Mouse (Mus musculus) embryonic fibroblast, embryonic 13.5 days (primary cell): Measurements from ENCODE around the gene Slx1b.

Experiments
- CTCF ChIP-seq: IDR thresholded peaks from 2 replicates; pipeline ENCODE4 v1.5.1; 2011; ENCODE audit warnings: mild to moderate bottlenecking, control low read depth, low read length, moderate library complexity, borderline replicate concordance; ENCODE audit not compliant: insufficient read depth
- POLR2A ChIP-seq: IDR thresholded peaks from 2 replicates; pipeline ENCODE4 v1.6.1; 2011; ENCODE audit warnings: low read depth, mild to moderate bottlenecking, control low read depth, low read length, moderate library complexity

DNA sequence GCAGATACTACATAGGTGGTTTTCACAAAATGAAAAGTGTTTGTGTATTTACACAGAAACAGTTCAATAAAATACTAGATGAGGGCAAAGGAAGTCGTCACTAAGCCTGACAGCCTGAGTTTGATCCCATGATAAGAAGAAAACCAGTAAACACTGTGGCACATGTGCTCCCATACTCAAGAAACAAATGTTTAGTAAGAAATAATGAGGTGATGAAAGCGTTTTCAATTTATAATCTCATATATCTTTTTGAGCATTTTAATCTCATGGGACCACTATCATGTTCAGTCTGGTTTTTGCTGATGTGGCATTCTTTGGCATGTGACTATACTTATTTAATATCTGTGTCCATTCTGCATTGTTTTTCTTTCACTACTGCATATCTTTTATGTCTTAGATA lies 41.6 kb downstream of the Slx1b start:
- TF ChIP-seq POLR2A (no peak), CTCF (no peak)
